Mouse (Mus musculus): ENCODE data around the gene 1600014C23Rik.

1600014C23Rik gene

GRCm38 (mm10) chr17:45752053-45752452, 18.4 kb upstream of the 1600014C23Rik start:
- DNase-seq (ENCODE audit: low read depth, low spot score), result no peak

GRCm38 (mm10) chr17:45751359-45751758, 17.7 kb upstream of the 1600014C23Rik start:
- DNase-seq (ENCODE audit: low read depth, low spot score), result no peak

- no peak for DNase-seq (ENCODE audit: low read depth, low spot score)
Measured at GRCm38 (mm10) chr17:45749100-45749499, 15.5 kb upstream of the 1600014C23Rik start.

DNA sequence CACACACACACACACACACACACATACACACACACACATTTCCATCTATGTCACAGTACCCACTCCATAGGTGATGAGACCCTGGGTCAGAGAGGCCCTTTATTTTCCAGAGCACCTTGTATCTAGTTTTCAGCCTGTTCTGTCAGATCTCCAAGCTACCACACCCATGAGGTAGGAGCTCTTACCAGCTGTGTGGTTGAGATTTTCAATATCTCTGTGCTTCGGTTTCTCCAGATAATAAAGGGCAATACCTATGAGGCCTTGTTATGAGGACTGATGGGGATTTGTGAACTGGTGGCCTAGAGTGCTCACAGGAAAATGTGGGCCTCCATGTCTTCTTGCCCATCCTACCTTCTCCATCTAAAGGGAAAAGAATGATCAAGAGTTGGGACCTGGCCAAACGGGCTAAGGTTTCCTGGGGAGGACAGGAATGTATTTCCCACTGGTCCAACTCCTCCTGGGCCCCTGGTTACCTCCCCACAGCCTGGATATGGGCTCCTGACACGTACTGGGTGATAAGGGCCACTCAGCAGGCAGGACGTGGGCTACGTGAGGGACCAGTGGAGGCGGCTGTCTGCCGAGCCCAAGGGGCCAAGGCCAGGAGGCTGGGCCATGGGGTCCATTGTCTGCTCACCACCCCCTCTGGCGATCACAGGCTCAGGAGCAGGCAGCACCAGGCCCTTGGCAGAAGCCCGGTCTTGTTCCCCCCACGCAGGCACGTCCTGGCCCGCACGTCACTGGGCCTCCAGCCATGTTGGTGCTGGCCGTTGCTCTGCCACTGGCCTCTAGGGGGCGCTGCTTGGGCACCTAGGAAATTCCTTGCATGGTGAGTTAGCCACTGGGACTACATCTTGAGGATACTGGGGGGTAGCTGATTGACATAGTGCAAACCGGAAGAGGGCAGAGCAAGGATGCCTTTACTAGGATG, 14.5 kb upstream of the 1600014C23Rik start:
- no peak for DNase-seq (ENCODE audit: low read depth, low spot score)

DNA sequence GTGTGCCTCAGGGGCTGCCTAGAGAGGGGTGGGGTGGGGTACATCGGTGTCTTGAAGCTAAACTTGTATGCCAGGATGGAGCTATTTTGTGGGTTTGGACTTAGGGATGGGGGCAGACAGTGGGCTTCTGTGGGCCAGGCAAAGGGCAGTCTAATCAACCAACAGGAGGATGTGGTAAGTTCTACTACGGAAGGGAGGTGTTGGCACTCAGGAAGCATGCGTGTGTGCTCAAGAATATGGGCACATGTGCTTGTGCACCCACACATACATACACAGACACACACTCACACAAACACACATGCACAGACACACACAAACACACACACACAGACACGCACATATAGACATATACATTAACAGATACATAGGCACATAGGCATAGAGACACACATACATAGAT, 13.6 kb upstream of the 1600014C23Rik start:
- DNase-seq (ENCODE audit: low read depth, low spot score), result no peak

GRCm38 (mm10) chr17:45746755-45747154, 13.1 kb upstream of the 1600014C23Rik start:
- DNase-seq (ENCODE audit: low read depth, low spot score), result no peak

DNA sequence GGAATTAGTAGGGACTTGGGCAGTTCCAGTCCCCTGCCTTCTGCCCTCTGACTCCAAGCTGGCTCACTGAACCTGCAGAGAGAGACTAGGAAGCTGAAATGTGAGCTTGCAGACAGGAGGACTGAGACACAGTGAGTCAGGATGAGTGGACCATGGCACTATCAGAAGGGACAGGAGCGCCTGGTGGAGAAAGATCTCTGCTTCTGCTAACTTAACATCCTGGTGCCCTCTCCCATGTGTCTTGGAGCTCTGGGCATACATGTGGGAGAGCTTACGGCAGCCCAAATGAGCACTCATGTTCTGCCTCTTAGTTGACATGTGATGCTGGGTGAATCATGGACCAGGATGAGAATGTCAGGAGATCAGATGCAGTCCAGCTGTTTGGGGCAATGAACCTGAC, 12.0 kb upstream of the 1600014C23Rik start:
- no peak for DNase-seq (ENCODE audit: low read depth, low spot score)

GRCm38 (mm10) chr17:45742371-45743147, 8.9 kb upstream of the 1600014C23Rik start:
- DNase-seq (ENCODE audit: low read depth, low spot score), result no peak

DNA sequence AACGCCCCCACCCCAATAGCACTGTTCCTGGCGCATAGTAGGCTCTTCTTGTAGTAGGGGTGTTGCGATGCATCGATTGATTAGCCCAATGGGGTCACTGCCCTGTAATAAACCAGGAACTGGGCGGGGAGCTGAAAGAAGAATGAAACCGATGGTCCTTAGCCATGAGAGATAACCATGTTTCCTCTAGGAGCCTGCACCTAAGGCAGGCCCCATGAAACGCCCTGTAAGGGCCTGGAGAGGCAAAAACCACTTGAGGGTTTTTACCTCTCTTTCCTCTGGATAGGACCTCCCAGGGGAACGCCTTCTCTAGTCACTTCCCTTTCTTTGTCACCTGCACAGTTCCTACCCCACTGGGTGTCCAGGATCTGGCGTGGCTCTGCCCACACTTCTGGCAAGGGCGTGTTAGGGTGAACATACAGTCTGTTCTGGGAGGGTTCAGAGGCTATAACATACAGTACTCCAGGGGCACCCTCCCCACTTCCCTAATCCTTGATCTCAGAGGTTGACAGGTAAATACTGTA, 3.5 kb upstream of the 1600014C23Rik start:
- DNase-seq (ENCODE audit: low read depth, low spot score), result no peak

- peak; percentile 90 for DNase-seq (ENCODE audit: low read depth, low spot score)
Measured at GRCm38 (mm10) chr17:45736311-45737077, 2.9 kb upstream of the 1600014C23Rik start.

GRCm38 (mm10) chr17:45735382-45736310, 2.0 kb upstream of the 1600014C23Rik start:
- DNase-seq (ENCODE audit: low read depth, low spot score), result no peak

DNA sequence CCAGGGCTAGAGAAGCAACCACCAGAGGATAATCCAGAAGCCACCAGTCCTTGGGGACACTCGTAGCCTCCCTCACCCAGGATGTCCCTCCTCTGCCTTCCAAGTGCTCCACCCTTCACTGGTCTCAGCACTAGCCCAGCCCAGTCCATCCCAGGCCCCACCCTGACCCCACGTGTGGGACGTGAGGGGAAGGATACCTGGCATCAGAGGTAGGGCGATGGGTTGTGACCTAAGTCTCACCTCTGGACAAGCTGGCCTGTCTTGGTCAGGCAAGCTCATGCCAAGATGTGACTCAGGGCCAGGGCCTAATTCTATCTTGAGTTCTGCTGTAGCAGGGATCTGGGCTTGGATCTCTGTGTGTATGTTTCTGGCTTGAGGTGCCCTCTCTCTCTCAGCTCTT, 1.2 kb upstream of the 1600014C23Rik start:
- no peak for DNase-seq (ENCODE audit: low read depth, low spot score)

GRCm38 (mm10) chr17:45734333-45734732, 689 bp upstream of the 1600014C23Rik start:
- DNase-seq (ENCODE audit: low read depth, low spot score), result no peak

DNA sequence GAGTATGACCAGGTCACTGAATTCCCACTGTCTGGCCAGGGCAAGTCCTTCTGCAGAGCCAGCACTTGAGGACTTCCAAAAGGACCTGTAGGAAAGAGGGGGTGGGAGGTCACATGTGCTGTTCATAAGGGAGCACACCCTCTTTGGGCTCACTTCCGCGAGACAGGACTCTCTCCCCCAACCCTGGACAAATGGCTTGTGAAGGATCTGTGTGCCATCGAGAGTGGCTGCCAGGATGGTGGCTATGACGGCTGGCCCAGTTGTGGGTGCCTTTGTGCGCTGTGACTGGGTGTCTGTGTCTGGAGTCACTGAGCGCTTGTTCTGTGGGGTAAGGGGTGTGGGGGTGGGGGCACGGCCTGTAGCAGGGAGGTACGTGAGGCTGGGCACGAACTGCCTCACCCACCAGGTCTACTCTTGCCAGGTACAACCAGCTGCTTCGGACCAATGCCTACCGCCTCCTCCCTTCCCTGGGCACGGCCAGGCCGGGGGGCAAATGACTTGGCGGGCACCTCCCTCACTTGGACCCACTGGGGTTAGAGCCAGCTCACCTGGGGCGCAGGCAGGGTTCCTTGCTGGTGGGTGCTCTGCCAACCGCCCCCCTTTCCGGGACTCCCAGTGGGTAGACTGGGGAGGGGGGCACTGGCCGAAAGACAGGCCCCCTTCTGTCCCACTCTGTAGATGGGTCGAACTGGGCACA, 458 bp downstream of the 1600014C23Rik start:
- DNase-seq (ENCODE audit: low read depth, low spot score), result no peak

DNA sequence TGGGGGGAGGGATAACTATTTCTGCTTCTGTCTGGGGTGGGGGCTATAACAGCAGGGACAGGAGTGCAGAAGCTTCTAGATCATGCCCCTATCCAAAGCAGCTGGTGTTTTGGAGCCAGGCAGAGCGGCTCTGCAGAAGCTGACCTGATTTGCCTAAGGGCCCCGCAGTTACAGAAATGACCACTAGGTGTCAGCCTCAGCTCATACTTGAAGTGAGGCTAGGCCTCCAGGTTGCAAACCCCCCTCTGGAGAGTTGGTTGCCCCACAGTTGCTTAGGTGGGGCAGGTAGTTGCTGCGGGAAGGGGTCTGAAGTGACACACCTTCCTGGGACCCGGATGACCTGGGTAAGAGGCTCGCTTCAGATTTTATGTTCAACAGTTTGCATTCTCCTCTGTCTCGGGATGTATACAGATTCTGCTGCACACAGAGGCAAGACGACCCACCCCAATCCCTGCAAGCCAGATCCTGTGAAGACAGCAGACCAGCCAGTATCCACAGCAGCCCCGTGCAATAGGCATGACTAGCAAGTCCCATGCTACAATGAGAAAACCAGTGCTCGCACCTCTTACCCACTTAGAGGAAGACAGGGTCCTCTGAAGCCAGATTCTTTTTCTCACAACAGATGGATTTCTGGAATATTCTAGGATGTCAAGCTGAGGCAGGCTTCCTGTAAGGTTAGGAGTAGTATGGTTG, 2.3 kb downstream of the 1600014C23Rik start:
- DNase-seq (ENCODE audit: low read depth, low spot score), result no peak

GRCm38 (mm10) chr17:45730696-45731095, 2.9 kb downstream of the 1600014C23Rik start:
- no peak for DNase-seq (ENCODE audit: low read depth, low spot score)

GRCm38 (mm10) chr17:45729387-45729786, 4.3 kb downstream of the 1600014C23Rik start:
- DNase-seq (ENCODE audit: low read depth, low spot score), result no peak

DNA sequence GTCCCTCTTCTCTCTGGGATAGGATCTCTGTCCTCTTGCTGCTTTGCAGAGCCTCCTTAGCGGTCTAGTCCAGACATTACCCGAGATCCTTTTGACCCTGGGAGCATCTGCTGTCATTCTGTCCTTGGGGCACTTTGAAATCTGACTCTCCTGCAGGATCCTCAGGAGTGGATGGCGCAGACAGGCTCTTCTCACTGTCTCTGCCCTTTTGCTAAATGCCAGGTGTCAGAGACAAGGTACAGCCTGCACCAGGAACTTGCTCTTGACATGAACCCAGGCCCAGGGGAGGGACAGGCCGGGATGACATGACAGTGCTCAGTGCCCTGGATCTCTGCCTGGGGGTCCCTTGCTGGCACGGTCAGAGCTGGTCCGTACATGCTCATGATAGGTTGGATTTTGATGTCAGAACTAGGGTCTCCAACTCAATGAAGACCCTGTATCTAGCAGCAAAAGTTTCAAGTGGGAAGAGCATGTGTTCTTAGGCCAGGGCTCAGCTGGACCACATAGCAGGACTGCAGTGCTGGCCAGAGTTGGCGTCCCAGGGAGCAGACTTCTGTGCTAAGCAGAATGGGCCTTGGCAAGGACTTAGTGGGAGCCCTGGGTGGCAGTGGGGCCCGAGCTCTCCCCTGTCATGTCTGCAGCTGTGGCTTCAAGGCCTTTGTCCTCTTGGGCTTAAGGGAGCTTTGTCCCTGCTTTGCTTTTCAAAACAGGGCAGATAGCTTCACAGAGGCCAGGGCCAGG, 5.5 kb downstream of the 1600014C23Rik start:
- no peak for DNase-seq (ENCODE audit: low read depth, low spot score)

GRCm38 (mm10) chr17:45727481-45727880, 6.2 kb downstream of the 1600014C23Rik start:
- no peak for DNase-seq (ENCODE audit: low read depth, low spot score)

Measured in brain, embryonic 18.5 days (tissue).